Mouse (Mus musculus): ENCODE data around the gene Nosip.

DNA sequence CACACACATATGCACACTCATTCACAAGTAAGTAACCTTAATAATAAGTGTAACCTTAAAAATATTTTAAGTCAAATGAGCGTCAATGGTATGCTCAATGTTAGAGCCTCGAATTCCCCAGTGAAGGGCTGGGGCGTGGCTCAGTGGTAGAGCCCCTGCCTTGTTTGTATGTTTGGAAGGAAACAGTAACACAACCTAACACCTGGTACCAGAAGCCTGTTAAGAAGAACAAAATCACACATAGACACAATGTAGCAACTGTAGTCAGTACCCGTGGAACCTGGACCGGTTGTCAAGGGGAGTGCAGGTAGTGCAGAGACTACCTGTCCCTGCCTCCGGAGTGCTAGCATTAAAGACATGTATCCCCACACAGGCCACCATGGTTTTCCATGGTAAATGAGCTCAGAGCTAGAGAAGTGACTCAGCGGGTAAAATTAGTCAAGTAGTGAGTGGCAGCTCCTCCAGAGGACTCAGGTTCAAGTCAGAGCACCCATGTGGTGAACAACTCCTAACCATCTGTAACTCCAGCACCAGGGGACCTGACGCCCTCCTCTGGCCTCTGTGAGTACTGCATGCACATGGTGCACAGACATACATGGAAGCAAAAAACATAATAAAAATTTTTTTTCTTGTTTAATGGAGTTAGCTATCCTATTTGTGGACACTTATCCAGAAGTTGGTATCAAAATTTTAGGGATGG lies 36.5 kb downstream of the Nosip start:
- TF ChIP-seq MAFK (IDR thresholded peaks at IDR 0.05; ENCODE audit: insufficient read depth, low read depth, low read length): no peak
- TF ChIP-seq ZC3H11A (IDR thresholded peaks at IDR 0.05; ENCODE audit: borderline replicate concordance, low read depth, low read length): no peak
- TF ChIP-seq HCFC1 (IDR thresholded peaks at IDR 0.05; ENCODE audit: borderline replicate concordance, insufficient read depth, low read length): no peak
- no peak for TF ChIP-seq CHD2 (IDR thresholded peaks at IDR 0.05; ENCODE audit: low read depth, low read length)
- TF ChIP-seq ZNF384 (IDR thresholded peaks at IDR 0.05; ENCODE audit: low read depth, low read length): no peak

Measured in ES-E14 (cell line).